Mouse (Mus musculus) embryonic facial prominence, embryonic 15.5 days (tissue): ENCODE measurements at regions not wholly inside any gene's neighbourhood (a gene's known extent, or its start where the extent isn't known, plus 50 kb on each side); places are given as distances from the start of the nearest gene placed in this dataset.
A peak's percentile ranks its signal among the peaks of the same experiment; 100 is the strongest.

ENCODE experiments used
- ATAC-seq: fragments of 200-750 bp; cut with Nextera tagmentation; 2 replicates; pipeline ENCODE4 v1.8.0; 2017; ENCODE audit warnings: low read depth, moderate TSS enrichment; ENCODE audit not compliant: insufficient number of reproducible peaks, low FRiP score, low TSS enrichment
- H3K27ac ChIP-seq: fragments of 300-500 bp; sonication (generic); replicated peaks from 2 replicates; pipeline ENCODE4 v1.5.1; 2015; ENCODE audit warnings: mild to moderate bottlenecking, inconsistent platforms
- H3K27me3 ChIP-seq: fragments of 300-500 bp; sonication (generic); 2 replicates; pipeline ENCODE4 v1.6.1; 2015; ENCODE audit warnings: inconsistent platforms
- H3K36me3 ChIP-seq: fragments of 300-500 bp; sonication (generic); 2 replicates; pipeline ENCODE4 v1.6.1; 2015; ENCODE audit warnings: mild to moderate bottlenecking, inconsistent platforms
- H3K4me1 ChIP-seq: fragments of 300-500 bp; sonication (generic); 2 replicates; pipeline ENCODE4 v1.6.1; 2015; ENCODE audit warnings: inconsistent platforms
- H3K4me2 ChIP-seq: fragments of 300-500 bp; sonication (generic); replicated peaks from 2 replicates; pipeline ENCODE4 v1.6.1; 2015; ENCODE audit warnings: mild to moderate bottlenecking, inconsistent platforms
- H3K4me3 ChIP-seq: fragments of 300-500 bp; sonication (generic); replicated peaks from 2 replicates; pipeline ENCODE4 v1.5.1; 2015; ENCODE audit warnings: mild to moderate bottlenecking, inconsistent platforms
- H3K9ac ChIP-seq: fragments of 300-500 bp; sonication (generic); 2 replicates; pipeline ENCODE4 v1.6.1; 2015; ENCODE audit warnings: inconsistent platforms
- H3K9me3 ChIP-seq: fragments of 300-500 bp; sonication (generic); replicated peaks from 2 replicates; pipeline ENCODE4 v1.6.1; 2016; ENCODE audit warnings: inconsistent platforms
- WGBS: fragments of 180-500 bp; shearing (Covaris S2); methylation state at CpG from one replicate; pipeline ENCODE4 v1.1.7; 2015; 5-methylcytosine and 5-hydroxymethylcytosine counted together

DNA sequence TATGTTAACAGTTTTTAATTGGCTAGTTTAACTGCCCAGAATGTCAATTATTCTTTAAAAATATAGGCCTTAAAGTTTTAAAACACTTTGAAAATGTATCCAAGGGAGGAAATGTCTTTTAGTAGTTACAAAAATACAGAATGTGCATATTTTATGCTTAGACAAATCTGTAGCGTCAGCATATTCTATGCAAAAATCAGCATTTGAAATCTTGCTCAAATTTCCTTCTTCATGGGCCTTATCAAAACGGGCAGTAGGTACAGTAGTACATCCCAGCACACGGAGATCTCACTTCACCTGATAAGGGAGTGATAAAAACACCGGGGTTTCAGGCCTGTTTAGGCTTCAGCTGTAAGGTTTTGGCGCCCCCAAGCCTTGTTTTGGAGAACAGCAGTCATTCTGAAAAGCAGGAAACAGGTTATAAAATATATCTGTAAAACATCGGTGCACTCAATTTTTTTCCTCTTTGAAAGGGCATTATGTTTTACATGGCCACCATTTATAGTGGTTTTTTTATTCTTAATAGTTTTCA is 435.7 kb upstream of the Adgrl4 start:
- Histone ChIP-seq H3K4me3 (no peak overlapping the region), H3K9ac (no peak overlapping the region), H3K9me3 (no peaks in the 10 kb centered on the region), H3K27me3 (no peaks in the 10 kb centered on the region), H3K4me2 (no peak overlapping the region), H3K36me3 (no peaks in the 10 kb centered on the region), H3K27ac (no peak overlapping the region), H3K4me1 (no peaks in the 10 kb centered on the region)
- 32% methylated on average over 6 of the region's 6 CpGs for WGBS
- ATAC-seq, result no peak

DNA sequence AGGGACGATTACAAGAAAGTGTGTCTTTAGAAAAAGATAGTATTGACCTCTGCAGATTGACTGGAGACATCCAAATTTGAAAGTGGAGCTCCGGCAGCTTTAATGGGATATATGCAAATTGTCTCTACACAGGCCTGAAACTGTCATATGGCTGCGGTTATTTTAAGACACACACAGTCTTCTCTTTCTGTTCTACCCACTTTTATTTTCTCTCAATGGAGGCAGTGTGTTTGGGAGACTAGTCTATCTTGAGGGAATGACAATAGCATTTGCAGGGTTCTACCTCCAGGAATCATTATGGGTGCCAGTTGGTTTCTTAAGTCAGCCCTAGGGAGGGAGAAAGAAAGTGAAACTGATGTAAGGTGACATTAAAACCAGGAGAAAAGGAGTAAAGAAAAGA is 434.2 kb upstream of the Adgrl4 start:
- Histone ChIP-seq H3K9ac (no peak overlapping the region), H3K4me2 (no peak overlapping the region), H3K27ac (no peak overlapping the region), H3K27me3 (no peaks in the 10 kb centered on the region), H3K36me3 (no peaks in the 10 kb centered on the region), H3K9me3 (no peaks in the 10 kb centered on the region), H3K4me1 (no peaks in the 10 kb centered on the region), H3K4me3 (no peak overlapping the region)
- no peak for ATAC-seq
- WGBS, result 77% methylated on average over 3 of the region's 3 CpGs

- Histone ChIP-seq H3K4me1 (no peaks in the 10 kb centered on the region), H3K4me3 (no peak overlapping the region), H3K4me2 (no peak overlapping the region), H3K9me3 (no peaks in the 10 kb centered on the region), H3K36me3 (no peaks in the 10 kb centered on the region), H3K9ac (no peak overlapping the region), H3K27ac (no peak overlapping the region), H3K27me3 (no peaks in the 10 kb centered on the region)
- WGBS, result 68% methylated on average over 6 of the region's 6 CpGs
- no peak for ATAC-seq
Observed at GRCm38 (mm10) chr3:151003990-151004389, 433.7 kb upstream of the Adgrl4 start.

- no peak overlapping the region for H3K4me3 ChIP-seq
- no peaks in the 10 kb centered on the region for H3K36me3 ChIP-seq
- no peak overlapping the region for H3K27ac ChIP-seq
- H3K9ac ChIP-seq, result no peak overlapping the region
- H3K9me3 ChIP-seq, result no peaks in the 10 kb centered on the region
- 48% methylated on average over 3 of the region's 3 CpGs for WGBS
- no peak overlapping the region for H3K4me2 ChIP-seq
- no peaks in the 10 kb centered on the region for H3K4me1 ChIP-seq
- H3K27me3 ChIP-seq, result no peaks in the 10 kb centered on the region
- no peak for ATAC-seq
Observed at GRCm38 (mm10) chr3:151020014-151020413, 417.7 kb upstream of the Adgrl4 start.

DNA sequence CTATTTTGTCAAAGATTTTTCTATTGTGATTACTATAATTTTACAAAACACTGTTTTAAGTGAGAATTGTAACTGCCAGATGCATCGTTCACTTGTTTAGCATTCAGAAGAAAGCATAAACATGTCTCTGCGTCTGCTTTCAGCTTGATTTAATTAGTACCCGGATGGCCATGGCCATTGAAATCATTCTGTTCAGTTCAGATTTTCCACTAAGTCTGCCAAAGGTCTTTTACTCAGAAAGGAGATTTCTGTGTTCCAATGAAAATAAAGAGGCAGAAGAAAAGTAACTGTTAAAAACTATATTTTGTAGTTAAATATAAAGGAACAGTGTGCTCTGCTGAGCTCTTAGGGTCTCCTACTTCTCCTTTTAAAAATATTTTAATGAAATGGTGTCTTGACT is 380.2 kb upstream of the Adgrl4 start:
- ATAC-seq, result no peak
- WGBS, result 41% methylated on average over 3 of the region's 3 CpGs
- H3K9ac ChIP-seq, result no peak overlapping the region

GRCm38 (mm10) chr3:151072322-151072721 is 365.4 kb upstream of the Adgrl4 start:
- no peak overlapping the region for H3K4me2 ChIP-seq
- no peak overlapping the region for H3K27ac ChIP-seq
- H3K36me3 ChIP-seq, result no peaks in the 10 kb centered on the region
- H3K9ac ChIP-seq, result no peak overlapping the region
- no peaks in the 10 kb centered on the region for H3K9me3 ChIP-seq
- ATAC-seq, result no peak
- no peak overlapping the region for H3K4me3 ChIP-seq
- no peaks in the 10 kb centered on the region for H3K27me3 ChIP-seq
- H3K4me1 ChIP-seq, result no peaks in the 10 kb centered on the region

More for the DNA sequence above, 380.2 kb upstream of the Adgrl4 start:
- Histone ChIP-seq H3K36me3 (no peaks in the 10 kb centered on the region), H3K4me2 (no peak overlapping the region), H3K4me1 (no peaks in the 10 kb centered on the region), H3K9me3 (no peaks in the 10 kb centered on the region), H3K4me3 (no peak overlapping the region), H3K27ac (peak overlapping the region; percentile 65), H3K27me3 (no peaks in the 10 kb centered on the region)

DNA sequence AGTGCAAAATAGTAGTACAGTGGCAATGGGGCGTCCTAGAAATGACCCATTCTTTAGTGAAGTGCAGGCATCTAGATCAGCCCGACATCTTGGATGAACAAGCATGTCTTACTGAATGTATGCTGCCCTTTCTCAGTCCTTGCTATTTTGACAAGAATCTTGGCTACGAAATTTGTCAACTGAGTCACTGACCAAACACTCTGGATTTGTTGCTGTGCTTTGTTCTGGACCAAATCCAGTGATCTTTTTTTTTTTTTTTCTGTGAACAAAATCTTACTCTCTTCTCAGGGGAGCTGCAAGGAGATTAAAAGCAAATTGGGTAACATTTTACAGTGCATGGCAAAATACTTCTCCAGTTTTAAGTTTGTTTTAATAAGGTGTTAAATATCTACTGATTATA is 320.9 kb upstream of the Adgrl4 start:
- no peaks in the 10 kb centered on the region for H3K4me1 ChIP-seq
- no peaks in the 10 kb centered on the region for H3K27me3 ChIP-seq
- no peaks in the 10 kb centered on the region for H3K9me3 ChIP-seq
- no peak overlapping the region for H3K9ac ChIP-seq
- no peak overlapping the region for H3K4me2 ChIP-seq
- H3K36me3 ChIP-seq, result no peaks in the 10 kb centered on the region
- no peak overlapping the region for H3K27ac ChIP-seq
- ATAC-seq, result no peak
- H3K4me3 ChIP-seq, result no peak overlapping the region
- 76% methylated on average over 3 of the region's 3 CpGs for WGBS

DNA sequence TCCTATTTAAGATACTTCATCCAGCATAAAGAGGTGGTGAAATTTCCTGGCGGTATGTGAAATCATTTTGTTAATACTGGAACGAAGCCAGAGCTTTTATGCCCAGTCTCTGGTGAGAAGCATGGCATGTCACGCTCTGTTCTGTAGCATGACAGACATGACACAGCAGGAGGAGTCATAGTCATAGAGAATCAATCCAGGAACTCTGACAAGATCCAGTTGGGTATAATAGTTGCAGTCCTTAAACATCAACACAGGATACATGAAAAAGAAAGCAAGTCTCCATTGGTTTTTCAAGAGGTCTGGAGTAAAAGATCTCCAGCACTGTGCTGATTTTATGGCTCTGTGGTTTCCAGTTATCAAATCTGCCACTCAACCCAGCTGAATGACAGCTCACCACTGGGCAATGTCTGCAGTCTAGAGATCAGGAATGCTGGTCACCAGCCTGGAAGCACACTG is 320.1 kb upstream of the Adgrl4 start:
- Histone ChIP-seq H3K4me2 (no peak overlapping the region), H3K9ac (no peak overlapping the region), H3K9me3 (no peaks in the 10 kb centered on the region), H3K36me3 (no peaks in the 10 kb centered on the region), H3K27ac (no peak overlapping the region), H3K4me3 (no peak overlapping the region), H3K4me1 (no peaks in the 10 kb centered on the region), H3K27me3 (no peaks in the 10 kb centered on the region)
- ATAC-seq, result no peak
- 55% methylated on average over 3 of the region's 3 CpGs for WGBS

DNA sequence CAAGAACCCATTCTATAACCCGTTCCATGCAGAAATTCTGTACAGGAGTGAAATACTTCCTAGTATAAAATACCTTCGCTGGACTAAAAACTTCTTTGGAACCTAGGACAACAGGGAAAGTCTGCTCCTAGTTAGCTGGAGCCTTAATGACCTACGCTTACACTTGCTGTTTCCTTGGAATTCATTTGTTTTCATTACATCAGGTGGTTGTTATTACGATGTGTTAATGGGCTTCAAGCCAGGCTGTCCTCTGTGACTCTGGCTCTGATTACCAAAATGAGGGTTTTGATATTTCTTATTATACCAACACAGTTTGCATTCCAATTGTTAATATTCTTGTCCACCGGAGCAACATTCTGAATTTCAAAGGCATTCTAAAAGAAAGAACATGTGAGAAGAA is 313.6 kb upstream of the Adgrl4 start:
- Histone ChIP-seq H3K4me2 (no peak overlapping the region), H3K4me3 (no peak overlapping the region), H3K4me1 (no peaks in the 10 kb centered on the region), H3K27me3 (no peaks in the 10 kb centered on the region), H3K36me3 (no peaks in the 10 kb centered on the region), H3K9ac (no peak overlapping the region), H3K9me3 (no peaks in the 10 kb centered on the region), H3K27ac (no peak overlapping the region)
- WGBS, result 37% methylated on average over 5 of the region's 5 CpGs
- ATAC-seq, result no peak

- H3K9ac ChIP-seq, result no peak overlapping the region
- WGBS, result 90% methylated on average over 2 of the region's 2 CpGs
- H3K9me3 ChIP-seq, result no peaks in the 10 kb centered on the region
- H3K27me3 ChIP-seq, result no peaks in the 10 kb centered on the region
- no peak overlapping the region for H3K27ac ChIP-seq
- no peaks in the 10 kb centered on the region for H3K4me1 ChIP-seq
- H3K4me3 ChIP-seq, result no peak overlapping the region
- no peaks in the 10 kb centered on the region for H3K36me3 ChIP-seq
- no peak overlapping the region for H3K4me2 ChIP-seq
- ATAC-seq, result no peak
Observed at GRCm38 (mm10) chr3:151146889-151147288, 290.8 kb upstream of the Adgrl4 start.

- Histone ChIP-seq H3K4me3 (no peak overlapping the region), H3K9me3 (no peaks in the 10 kb centered on the region), H3K27me3 (no peaks in the 10 kb centered on the region), H3K4me1 (no peaks in the 10 kb centered on the region), H3K36me3 (no peaks in the 10 kb centered on the region), H3K4me2 (no peak overlapping the region), H3K9ac (no peak overlapping the region), H3K27ac (no peak overlapping the region)
- 37% methylated on average over 4 of the region's 4 CpGs for WGBS
- ATAC-seq, result no peak
Observed at GRCm38 (mm10) chr3:151153340-151153739, 284.3 kb upstream of the Adgrl4 start.

DNA sequence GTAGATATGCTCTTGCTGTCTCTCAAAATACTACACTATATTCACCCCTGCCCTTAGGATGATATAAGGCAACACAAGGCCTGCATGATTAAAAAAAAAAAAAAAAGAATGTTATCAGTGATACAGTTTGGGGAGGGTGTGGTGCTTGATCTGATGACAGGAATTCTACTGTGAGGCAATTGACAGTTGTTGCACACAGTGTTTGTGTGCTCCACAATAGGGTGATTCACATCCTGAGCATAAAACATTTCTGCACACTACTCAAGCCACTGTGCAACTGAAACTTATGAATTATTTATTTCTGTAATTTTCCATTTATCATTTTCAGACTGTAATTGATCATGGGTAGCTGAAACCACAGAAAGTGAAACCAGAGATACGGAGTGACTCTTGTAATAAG is 277.2 kb upstream of the Adgrl4 start:
- no peak overlapping the region for H3K27ac ChIP-seq
- 68% methylated on average over 1 of the region's 1 CpGs for WGBS
- ATAC-seq, result no peak

More for the DNA sequence above, 277.2 kb upstream of the Adgrl4 start:
- Histone ChIP-seq H3K4me2 (no peak overlapping the region), H3K4me3 (no peak overlapping the region), H3K9ac (no peak overlapping the region), H3K4me1 (no peaks in the 10 kb centered on the region), H3K27me3 (no peaks in the 10 kb centered on the region), H3K9me3 (no peaks in the 10 kb centered on the region), H3K36me3 (no peaks in the 10 kb centered on the region)
